Mouse (Mus musculus): ENCODE results near the gene Lhfpl4. TPM values are rescaled to one million over a fixed set of nuclear protein-coding genes. Genes with fewer than 3 reads are reported as not detected.

Gene Lhfpl4
- total and polyA plus RNA-seq, 3 experiments = 0.18 to 0.41 (median 0.23) TPM

GRCm38 (mm10) chr6:113226705-113227104, 31.5 kb upstream of the Lhfpl4 start:
- H3K4me3 ChIP-seq = no peak overlapping the region
- H3K4me1 ChIP-seq (ENCODE audit: control insufficient read depth, insufficient read depth, low read length) = no peaks in the 10 kb centered on the region
- H3K27me3 ChIP-seq (ENCODE audit: control insufficient read depth, insufficient read depth, low read length) = no peaks in the 10 kb centered on the region
- H3K79me2 ChIP-seq (replicated peaks; ENCODE audit: control insufficient read depth, insufficient read depth, low read length) = no peaks in the 10 kb centered on the region
- no peak overlapping the region for H3K9ac ChIP-seq (ENCODE audit: low read depth, low read length)
- H3K36me3 ChIP-seq (ENCODE audit: control insufficient read depth, insufficient read depth, low read length) = no peaks in the 10 kb centered on the region
- no peak for DNase-seq
- no peak overlapping the region for H3K27ac ChIP-seq
- no peak for TF ChIP-seq CTCF (IDR thresholded peaks at IDR 0.05)
- no peak for TF ChIP-seq POLR2A (IDR thresholded peaks at IDR 0.05; ENCODE audit: insufficient read depth, low read depth, low read length)
- intact Hi-C loops (cut with DNase I) = no loop called here

- Histone ChIP-seq H3K79me2 (replicated peaks; ENCODE audit: control insufficient read depth, insufficient read depth, low read length) (no peaks in the 10 kb centered on the region), H3K36me3 (ENCODE audit: control insufficient read depth, insufficient read depth, low read length) (no peaks in the 10 kb centered on the region), H3K4me3 (no peak overlapping the region), H3K27ac (no peak overlapping the region), H3K27me3 (ENCODE audit: control insufficient read depth, insufficient read depth, low read length) (no peaks in the 10 kb centered on the region), H3K4me1 (ENCODE audit: control insufficient read depth, insufficient read depth, low read length) (no peaks in the 10 kb centered on the region), H3K9ac (ENCODE audit: low read depth, low read length) (no peak overlapping the region)
- TF ChIP-seq EP300 (IDR thresholded peaks at IDR 0.05; ENCODE audit: insufficient read depth, low read depth, low read length) (no peak), CTCF (IDR thresholded peaks at IDR 0.05) (no peak), POLR2A (IDR thresholded peaks at IDR 0.05; ENCODE audit: insufficient read depth, low read depth, low read length) (no peak)
- DNase-seq = no peak
- 59% methylated on average over 4 of the region's 4 CpGs for WGBS
- intact Hi-C loops (cut with DNase I) = no loop called here
Measured at GRCm38 (mm10) chr6:113225798-113226197, 30.6 kb upstream of the Lhfpl4 start.

GRCm38 (mm10) chr6:113216280-113216679, 21.1 kb upstream of the Lhfpl4 start:
- Histone ChIP-seq H3K4me3 (no peak overlapping the region), H3K9ac (ENCODE audit: low read depth, low read length) (no peak overlapping the region), H3K27me3 (ENCODE audit: control insufficient read depth, insufficient read depth, low read length) (no peaks in the 10 kb centered on the region), H3K27ac (no peak overlapping the region), H3K36me3 (ENCODE audit: control insufficient read depth, insufficient read depth, low read length) (no peaks in the 10 kb centered on the region), H3K4me1 (ENCODE audit: control insufficient read depth, insufficient read depth, low read length) (no peaks in the 10 kb centered on the region), H3K79me2 (replicated peaks; ENCODE audit: control insufficient read depth, insufficient read depth, low read length) (no peaks in the 10 kb centered on the region)
- WGBS = 65% methylated on average over 2 of the region's 2 CpGs
- peak; percentile 28 for TF ChIP-seq CTCF (IDR thresholded peaks at IDR 0.05)
- no peak for TF ChIP-seq POLR2A (IDR thresholded peaks at IDR 0.05; ENCODE audit: insufficient read depth, low read depth, low read length)
- no peak for TF ChIP-seq EP300 (IDR thresholded peaks at IDR 0.05; ENCODE audit: insufficient read depth, low read depth, low read length)
- no peak for DNase-seq
- intact Hi-C loops (cut with DNase I) = no loop called here

GRCm38 (mm10) chr6:113195596-113195992, 410 bp upstream of the Lhfpl4 start:
- H3K4me3 ChIP-seq = no peak overlapping the region
- no peaks in the 10 kb centered on the region for H3K4me1 ChIP-seq (ENCODE audit: control insufficient read depth, insufficient read depth, low read length)
- H3K79me2 ChIP-seq (replicated peaks; ENCODE audit: control insufficient read depth, insufficient read depth, low read length) = no peaks in the 10 kb centered on the region
- H3K27me3 ChIP-seq (ENCODE audit: control insufficient read depth, insufficient read depth, low read length) = peaks cover 4% of the 10 kb centered on the region
- H3K36me3 ChIP-seq (ENCODE audit: control insufficient read depth, insufficient read depth, low read length) = no peaks in the 10 kb centered on the region
- TF ChIP-seq POLR2A (IDR thresholded peaks at IDR 0.05; ENCODE audit: insufficient read depth, low read depth, low read length) (no peak), CTCF (IDR thresholded peaks at IDR 0.05) (no peak), EP300 (IDR thresholded peaks at IDR 0.05; ENCODE audit: insufficient read depth, low read depth, low read length) (no peak)
- DNase-seq = no peak
- intact Hi-C loops (cut with DNase I) = no loop called here
- no peak overlapping the region for H3K9ac ChIP-seq (ENCODE audit: low read depth, low read length)
- H3K27ac ChIP-seq = no peak overlapping the region
- 11% methylated on average over 9 of the region's 9 CpGs for WGBS

GRCm38 (mm10) chr6:113194517-113194840, 705 bp downstream of the Lhfpl4 start:
- 7% methylated on average over 5 of the region's 5 CpGs for WGBS
- H3K4me3 ChIP-seq = no peak overlapping the region
- no peak for DNase-seq
- intact Hi-C loops (cut with DNase I) = no loop called here
- no peak overlapping the region for H3K9ac ChIP-seq (ENCODE audit: low read depth, low read length)
- H3K4me1 ChIP-seq (ENCODE audit: control insufficient read depth, insufficient read depth, low read length) = no peaks in the 10 kb centered on the region
- H3K79me2 ChIP-seq (replicated peaks; ENCODE audit: control insufficient read depth, insufficient read depth, low read length) = no peaks in the 10 kb centered on the region
- TF ChIP-seq CTCF (IDR thresholded peaks at IDR 0.05) = no peak
- no peak for TF ChIP-seq EP300 (IDR thresholded peaks at IDR 0.05; ENCODE audit: insufficient read depth, low read depth, low read length)
- no peak for TF ChIP-seq POLR2A (IDR thresholded peaks at IDR 0.05; ENCODE audit: insufficient read depth, low read depth, low read length)
- no peaks in the 10 kb centered on the region for H3K36me3 ChIP-seq (ENCODE audit: control insufficient read depth, insufficient read depth, low read length)
- H3K27me3 ChIP-seq (ENCODE audit: control insufficient read depth, insufficient read depth, low read length) = peaks cover 4% of the 10 kb centered on the region
- H3K27ac ChIP-seq = no peak overlapping the region

- intact Hi-C loops (cut with DNase I) = no loop called here
- Histone ChIP-seq H3K27me3 (ENCODE audit: control insufficient read depth, insufficient read depth, low read length) (peaks cover 6% of the 10 kb centered on the region), H3K4me3 (no peak overlapping the region), H3K27ac (no peak overlapping the region), H3K4me1 (ENCODE audit: control insufficient read depth, insufficient read depth, low read length) (no peaks in the 10 kb centered on the region), H3K9ac (ENCODE audit: low read depth, low read length) (no peak overlapping the region), H3K36me3 (ENCODE audit: control insufficient read depth, insufficient read depth, low read length) (no peaks in the 10 kb centered on the region), H3K79me2 (replicated peaks; ENCODE audit: control insufficient read depth, insufficient read depth, low read length) (no peaks in the 10 kb centered on the region)
- no peak for DNase-seq
- 5% methylated on average over 45 of the region's 46 CpGs for WGBS
- TF ChIP-seq EP300 (IDR thresholded peaks at IDR 0.05; ENCODE audit: insufficient read depth, low read depth, low read length) = no peak
- TF ChIP-seq POLR2A (IDR thresholded peaks at IDR 0.05; ENCODE audit: insufficient read depth, low read depth, low read length) = no peak
- TF ChIP-seq CTCF (IDR thresholded peaks at IDR 0.05) = no peak
Measured at GRCm38 (mm10) chr6:113193765-113194460, 1.3 kb downstream of the Lhfpl4 start.
